ENCODE assay signal across 15 mouse cellular contexts in genomic region chr17:15352869-15353610, GRCm38 (mm10). TPM values are rescaled to one million over a fixed set of nuclear protein-coding genes. Genes with fewer than 3 reads are reported as not detected.
DNase-seq lines count a peak whose midpoint lies in the region; ATAC-seq and TF ChIP-seq lines count a peak whose summit lies in the region.
"Had no signal": no experiment of that assay in that cellular context is flagged by ENCODE, and none has a peak within 500 bp of the region (broad histone marks: within the 10 kb centered on the region; RNA-seq: fewer than 3 reads in every experiment).

No protein-coding gene starts in this region.

- no peak overlapping the region for H3K27ac ChIP-seq in left cerebral cortex, adult 2 months
- H3K27ac ChIP-seq: forebrain, embryonic 12.5 days; heart, embryonic 15.5 days; hindbrain, embryonic 15.5 days; liver, embryonic 14.5 days had no signal

- peak; percentile 17 to 64 for DNase-seq in frontal cortex, postnatal 36 days (ENCODE audit: low spot score in 2 of 2)
- no peak for DNase-seq in frontal cortex, postnatal 25 days (ENCODE audit: low spot score in 2 of 2)
- DNase-seq in left cerebral cortex, adult 18-20 months (ENCODE audit: low spot score in 2 of 2) = peak; percentile 7 to 37
- DNase-seq in left cerebral cortex, adult 2 months (ENCODE audit: extremely low spot score in 1 of 2, low spot score in 2 of 2) = no peak
- DNase-seq in A20 (ENCODE audit: low read depth, low spot score) = peak; percentile 88
- DNase-seq in embryo, embryonic 10 days (ENCODE audit: low spot score) = no peak
- DNase-seq in cerebellum, postnatal 14 days = no peak
- DNase-seq: cerebellum, adult 2 months; gastrocnemius, postnatal 14 days; kidney, postnatal 10 days had no signal

- intact Hi-C loops in left cerebral cortex, adult 2 months (cut with DNase I) = no loop called here

- TF ChIP-seq CTCF in left cerebral cortex, adult 2 months (IDR thresholded peaks at IDR 0.05) = no peak

- peak; percentile 38; the same call in 1 of the 2 replicates for ATAC-seq in megakaryocyte, adult 5-6 weeks (ENCODE audit: poor library complexity, severe bottlenecking)

- no peak overlapping the region for H3K4me3 ChIP-seq in left cerebral cortex, adult 2 months
- H3K4me3 ChIP-seq: forebrain, embryonic 12.5 days; heart, embryonic 15.5 days; hindbrain, embryonic 15.5 days had no signal

RNA-seq across cellular contexts. Expression of gene Dll1, which starts 23.6 kb away (rescaled TPM):
- total RNA-seq in left cerebral cortex, adult 18-20 months (2021) = 1 to 10 TPM; 5.3 to 7.0 TPM
- 1 to 10 TPM; 4.8 to 7.1 TPM for total RNA-seq in left cerebral cortex, adult 2 months (2021)
- not detected in 2 replicates for total RNA-seq in megakaryocyte, adult 5-6 weeks (2015)
- total RNA-seq in megakaryocyte, adult 5-6 weeks (2017) = 0.11 TPM in 1 of 2 replicates, not detected in the other

RNA-seq across cellular contexts. Expression of gene Fam120b, which starts 43.0 kb away (rescaled TPM):
- total RNA-seq in left cerebral cortex, adult 18-20 months (2021) = 10 to 100 TPM; 44.0 to 46.6 TPM
- total RNA-seq in left cerebral cortex, adult 2 months (2021) = 10 to 100 TPM; 45.3 to 46.1 TPM
- 10.8 and 11.8 TPM in 2 replicates for total RNA-seq in megakaryocyte, adult 5-6 weeks (2015)
- total RNA-seq in megakaryocyte, adult 5-6 weeks (2017) = 13.0 and 16.6 TPM in 2 replicates

Comparison
In these comparisons a context has a peak if more than half of its experiments do, and no peak if none do; other contexts are left out.
1. DNase-seq: peak in frontal cortex, postnatal 36 days (2 of 2), left cerebral cortex, adult 18-20 months (2 of 2) and A20 (single experiment); none in frontal cortex, postnatal 25 days (0 of 2), left cerebral cortex, adult 2 months (0 of 2), embryo, embryonic 10 days (single experiment) and cerebellum, postnatal 14 days (0 of 2).
2. RNA of gene Dll1, which starts 23.6 kb away (total RNA-seq): 4.8 to 7.1 TPM in left cerebral cortex, adult 2 months and 5.3 to 7.0 TPM in left cerebral cortex, adult 18-20 months; 0.11 TPM in megakaryocyte, adult 5-6 weeks; every median in the first group is over 4 times any median in the second.